ENCODE assay signal across 14 mouse cellular contexts in genomic region chr2:72637881-72638620, GRCm38 (mm10).
DNase-seq lines count a peak whose midpoint lies in the region; ATAC-seq and TF ChIP-seq lines count a peak whose summit lies in the region.
"Had no signal": no experiment of that assay in that cellular context is flagged by ENCODE, and none has a peak within 500 bp of the region (broad histone marks: within the 10 kb centered on the region; RNA-seq: fewer than 3 reads in every experiment).

No protein-coding gene starts in this region.

- no peak for DNase-seq in layer of hippocampus, adult 2 months (ENCODE audit: low spot score in 2 of 2)
- DNase-seq in layer of hippocampus, postnatal 10 days (ENCODE audit: low spot score in 2 of 2): no peak
- peak; percentile 10 for DNase-seq in ES-CJ7 (ENCODE audit: low read depth, low spot score)
- DNase-seq in embryo, embryonic 10.5 days (ENCODE audit: low spot score): peak; percentile 61
- DNase-seq in left cerebral cortex, postnatal 10 days (ENCODE audit: extremely low spot score in 1 of 2, low spot score in 2 of 2): no peak
- DNase-seq in cerebellum, adult 18-20 months: no peak
- DNase-seq: adrenal gland, postnatal 36 days; kidney, adult 9 months; right cerebral cortex, postnatal 25 days; thymus, adult 18-20 months had no signal

- H3K4me3 ChIP-seq in layer of hippocampus, adult 2 months: no peak overlapping the region
- H3K4me3 ChIP-seq in midbrain, embryonic 12.5 days: no peak overlapping the region
- H3K4me3 ChIP-seq: heart, embryonic 13.5 days; liver, embryonic 15.5 days; myocyte had no signal

- 0 out of 2 replicates have a peak overlapping the region, but pooled peaks have one; percentile 4 for H3K4me2 ChIP-seq in midbrain, embryonic 12.5 days (replicated peaks)
- H3K4me2 ChIP-seq: heart, embryonic 13.5 days; liver, embryonic 15.5 days had no signal

- ATAC-seq in midbrain, embryonic 12.5 days (ENCODE audit: low FRiP score, low read depth): 0 out of 2 replicates have a peak, but pooled peaks have one; percentile 30

- no peaks in the 10 kb centered on the region for H3K36me3 ChIP-seq in midbrain, embryonic 12.5 days
- H3K36me3 ChIP-seq: heart, embryonic 13.5 days; liver, embryonic 15.5 days had no signal

- H3K27ac ChIP-seq in layer of hippocampus, adult 2 months: no peak overlapping the region
- H3K27ac ChIP-seq in midbrain, embryonic 12.5 days (replicated peaks): peak overlapping the region; percentile 58
- H3K27ac ChIP-seq: heart, embryonic 13.5 days; liver, embryonic 15.5 days had no signal

- TF ChIP-seq CTCF in layer of hippocampus, adult 2 months (conservative IDR thresholded peaks at IDR 0.05): peak; percentile 69

- intact Hi-C loops in left cerebral cortex, postnatal 10 days (cut with DNase I): loop anchor here (10.0 kb wide), 1 partner anchor 637 kb away; the partner anchor contains the start of gene Sp9

- WGBS in midbrain, embryonic 12.5 days: 39% methylated on average over 9 of the region's 9 CpGs

- no peak overlapping the region for H3K9ac ChIP-seq in midbrain, embryonic 12.5 days (replicated peaks)
- H3K9ac ChIP-seq: heart, embryonic 13.5 days; liver, embryonic 15.5 days had no signal

- no peaks in the 10 kb centered on the region for H3K9me3 ChIP-seq in midbrain, embryonic 12.5 days
- H3K9me3 ChIP-seq: liver, embryonic 15.5 days had no signal

- H3K4me1 ChIP-seq in midbrain, embryonic 12.5 days: peaks cover 30% of the 10 kb centered on the region
- H3K4me1 ChIP-seq: liver, embryonic 15.5 days had no signal

- H3K27me3 ChIP-seq in midbrain, embryonic 12.5 days: peaks cover 26% of the 10 kb centered on the region
- H3K27me3 ChIP-seq: heart, embryonic 13.5 days; liver, embryonic 15.5 days had no signal

Comparison
In these comparisons a context has a peak if more than half of its experiments do, and no peak if none do; other contexts are left out.
1. DNase-seq: peak in ES-CJ7 (single experiment) and embryo, embryonic 10.5 days (single experiment); none in layer of hippocampus, adult 2 months (0 of 2), layer of hippocampus, postnatal 10 days (0 of 2), left cerebral cortex, postnatal 10 days (0 of 2) and cerebellum, adult 18-20 months (0 of 2).